Mouse (Mus musculus) bone marrow, adult 2 months (tissue): ENCODE results near the gene Nbeal1.

ENCODE experiments used
- CTCF ChIP-seq: fragments of 200-500 bp; IDR thresholded peaks from 2 replicates; pipeline ENCODE4 v1.5.1; 2011; ENCODE audit warnings: low read length, control low read depth; ENCODE audit not compliant: control insufficient read depth, insufficient read depth
- POLR2A ChIP-seq: fragments of 200-500 bp; IDR thresholded peaks from 2 replicates; pipeline ENCODE4 v1.6.1; 2011; ENCODE audit warnings: low read depth, mild to moderate bottlenecking, control low read depth, low read length, borderline replicate concordance; ENCODE audit not compliant: control insufficient read depth

GRCm38 (mm10) chr1:60188454-60188853 is 8.1 kb downstream of the Nbeal1 start:
- TF ChIP-seq POLR2A: no peak
- TF ChIP-seq CTCF: no peak
